Mouse (Mus musculus) heart, postnatal 0 days (tissue): ENCODE data around the gene 4930470P17Rik. TPM values are rescaled to one million over a fixed set of nuclear protein-coding genes. Genes with fewer than 3 reads are reported as not detected.

Experiments used
- ATAC-seq: fragments of 200-750 bp; cut with Nextera tagmentation; 2 replicates; pipeline ENCODE4 v1.8.0; 2017; ENCODE audit warnings: low read depth, moderate number of reproducible peaks, moderate library complexity; ENCODE audit not compliant: insufficient read depth
- DNase-seq: peaks from one replicate; pipeline ENCODE4 v3.0.0-alpha.2; 2016; ENCODE audit warnings: low spot score
- H3K27ac ChIP-seq: fragments of 300-500 bp; sonication (generic); 2 replicates; pipeline ENCODE4 v1.5.1; 2014; ENCODE audit warnings: low read depth, mild to moderate bottlenecking
- H3K27me3 ChIP-seq: fragments of 300-500 bp; sonication (generic); 2 replicates; pipeline ENCODE4 v1.6.1; 2014; ENCODE audit warnings: low read length, mixed read lengths; ENCODE audit not compliant: control insufficient read depth, insufficient read depth
- H3K36me3 ChIP-seq: fragments of 300-500 bp; sonication (generic); replicated peaks from 2 replicates; pipeline ENCODE4 v1.6.1; 2014; ENCODE audit warnings: low read length, mixed read lengths; ENCODE audit not compliant: control insufficient read depth, insufficient read depth
- H3K4me1 ChIP-seq: fragments of 300-500 bp; sonication (generic); 2 replicates; pipeline ENCODE4 v1.6.1; 2014; ENCODE audit warnings: antibody characterized with exemption; ENCODE audit not compliant: control insufficient read depth, insufficient read depth
- H3K4me2 ChIP-seq: fragments of 300-500 bp; sonication (generic); 2 replicates; pipeline ENCODE4 v1.6.1; 2014; ENCODE audit warnings: low read depth, mild to moderate bottlenecking, low read length, moderate library complexity
- H3K4me3 ChIP-seq: fragments of 300-500 bp; sonication (generic); 2 replicates; pipeline ENCODE4 v1.5.1; 2014; ENCODE audit warnings: low read depth, low read length
- H3K9ac ChIP-seq: fragments of 300-500 bp; sonication (generic); replicated peaks from 2 replicates; pipeline ENCODE4 v1.6.1; 2014; ENCODE audit warnings: low read depth, low read length, mixed read lengths
- H3K9me3 ChIP-seq: fragments of 300-500 bp; sonication (generic); replicated peaks from 2 replicates; pipeline ENCODE4 v1.6.1; 2016; ENCODE audit warnings: low read length; ENCODE audit not compliant: control insufficient read depth
- CTCF ChIP-seq: IDR thresholded peaks from 2 replicates; pipeline ENCODE4 v1.5.1; 2016; ENCODE audit warnings: antibody characterized with exemption, control low read depth, low read depth
- EP300 ChIP-seq: IDR thresholded peaks from 2 replicates; pipeline ENCODE4 v1.6.1; 2016; ENCODE audit warnings: antibody characterized with exemption, low read depth
- WGBS: fragments of 180-500 bp; shearing (Covaris S2); extraction: QIAGEN DNeasy Blood & Tissue Kit; methylation state at CpG from one replicate; pipeline ENCODE4 v1.1.7; 2014; 5-methylcytosine and 5-hydroxymethylcytosine counted together
- polyA plus RNA-seq: library from polyadenylated mRNA; unstranded; fragments of >200 nt; fragmentation: Nextera tagmentation; extraction: Ambion mirVana; gene quantifications from 2 replicates; pipeline ENCODE4 v1.2.1, GENCODE M21; 2015
- total RNA-seq: library from RNA; depleted of rRNA; stranded (reverse); fragments of >200 nt; gene quantifications from 2 replicates; pipeline ENCODE4 v1.2.3, GENCODE M21; 2014; ENCODE audit warnings: low replicate concordance; rRNA removed

The 4930470P17Rik gene
- total and polyA plus RNA-seq, 2 experiments from 2014 or later = not detected

DNA sequence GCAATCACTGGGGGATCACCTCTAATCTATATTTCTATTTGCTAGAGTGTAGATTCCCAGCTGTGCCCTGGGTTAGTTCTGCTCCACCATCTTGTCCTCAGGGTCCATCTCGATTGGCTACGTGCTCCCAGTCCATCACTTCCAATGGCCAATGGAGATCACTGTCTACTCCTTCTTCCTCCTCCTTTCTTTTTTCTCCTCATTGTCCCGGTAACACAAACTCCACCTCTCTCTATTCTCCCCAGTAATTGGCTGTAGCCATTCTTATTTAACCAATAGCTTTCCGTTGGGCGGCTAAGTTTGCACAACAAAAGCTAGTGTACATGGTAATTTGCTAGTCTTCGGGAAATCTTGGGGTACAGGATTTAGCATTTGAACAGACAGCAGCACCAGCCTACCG lies 72.1 kb downstream of the 4930470P17Rik start:
- Histone ChIP-seq H3K9me3 (no peaks in the 10 kb centered on the region), H3K36me3 (no peaks in the 10 kb centered on the region), H3K4me1 (no peaks in the 10 kb centered on the region), H3K27me3 (no peaks in the 10 kb centered on the region), H3K27ac (no peak overlapping the region), H3K9ac (no peak overlapping the region), H3K4me3 (no peak overlapping the region), H3K4me2 (no peak overlapping the region)
- TF ChIP-seq CTCF (no peak), EP300 (no peak)
- no peak for ATAC-seq
- DNase-seq = no peak
- whole genome bisulfite sequencing = 92% methylated on average over 7 of the region's 7 CpGs

Other genes with a start within 250 kb of the 4930470P17Rik start
- gene Bcas1, start 174.2 kb downstream of the 4930470P17Rik start, total RNA-seq = not detected in 2 replicates
- gene Bcas1, start 174.2 kb downstream of the 4930470P17Rik start, polyA plus RNA-seq = 0.38 and 0.45 TPM in 2 replicates
- gene Pfdn4, start 105.6 kb downstream of the 4930470P17Rik start, total RNA-seq = 11.4 and 30.2 TPM in 2 replicates
- 42.1 and 46.2 TPM in 2 replicates for gene Pfdn4, start 105.6 kb downstream of the 4930470P17Rik start, polyA plus RNA-seq
- gene Cyp24a1, start 104.9 kb downstream of the 4930470P17Rik start, total RNA-seq = not detected in 2 replicates
- gene Cyp24a1, start 104.9 kb downstream of the 4930470P17Rik start, polyA plus RNA-seq = not detected in 2 replicates
- 0.43 TPM in 1 of 2 replicates, not detected in the other for gene Dok5, start 129.8 kb upstream of the 4930470P17Rik start, total RNA-seq
- 1.4 and 1.7 TPM in 2 replicates for gene Dok5, start 129.8 kb upstream of the 4930470P17Rik start, polyA plus RNA-seq